Mouse (Mus musculus): Measurements from ENCODE around the gene Rad51b. TPM values are rescaled to one million over a fixed set of nuclear protein-coding genes. Genes with fewer than 3 reads are reported as not detected.

The Rad51b gene
- total RNA-seq, 2 experiments from 2014 or later: 10.8 to 19.0 TPM

Other genes starting within 250 kb of the Rad51b start
- 13.6 and 14.3 TPM in 2 replicates for gene Pigh, start 207.6 kb upstream of the Rad51b start, total RNA-seq (2014; fragmentation: Nextera tagmentation)
- gene Pigh, start 207.6 kb upstream of the Rad51b start, total RNA-seq (2017): 14.7 and 14.8 TPM in 2 replicates
- gene Arg2, start 166.5 kb upstream of the Rad51b start, total RNA-seq (2014; fragmentation: Nextera tagmentation): not detected in 2 replicates
- gene Arg2, start 166.5 kb upstream of the Rad51b start, total RNA-seq (2017): 0.26 TPM in 1 of 2 replicates, not detected in the other
- gene Vti1b, start 124.6 kb upstream of the Rad51b start, total RNA-seq (2014; fragmentation: Nextera tagmentation): 48.7 and 57.1 TPM in 2 replicates
- 142 and 217 TPM in 2 replicates for gene Vti1b, start 124.6 kb upstream of the Rad51b start, total RNA-seq (2017)
- 3.5 and 5.2 TPM in 2 replicates for gene Rdh11, start 105.0 kb upstream of the Rad51b start, total RNA-seq (2014; fragmentation: Nextera tagmentation)
- gene Rdh11, start 105.0 kb upstream of the Rad51b start, total RNA-seq (2017): 20.9 and 21.2 TPM in 2 replicates
- gene Rdh12, start 88.4 kb upstream of the Rad51b start, total RNA-seq (2014; fragmentation: Nextera tagmentation): 2.5 and 2.7 TPM in 2 replicates
- gene Rdh12, start 88.4 kb upstream of the Rad51b start, total RNA-seq (2017): 5.1 and 8.8 TPM in 2 replicates
- gene Zfyve26, start 978 bp upstream of the Rad51b start, total RNA-seq (2014; fragmentation: Nextera tagmentation): 21.4 and 52.9 TPM in 2 replicates
- gene Zfyve26, start 978 bp upstream of the Rad51b start, total RNA-seq (2017): 12.2 and 15.8 TPM in 2 replicates

All from granulocyte monocyte progenitor cell, adult 5-6 weeks (primary cell).